Mouse (Mus musculus) heart, postnatal 0 days (tissue): Measurements from ENCODE around the gene Mms19. TPM values are rescaled to one million over a fixed set of nuclear protein-coding genes. Genes with fewer than 3 reads are reported as not detected.

Experiments used
- ATAC-seq: fragments of 200-750 bp; cut with Nextera tagmentation; 2 replicates; pipeline ENCODE4 v1.8.0; 2017; ENCODE audit warnings: low read depth, moderate number of reproducible peaks, moderate library complexity; ENCODE audit not compliant: insufficient read depth
- DNase-seq: peaks from one replicate; pipeline ENCODE4 v3.0.0-alpha.2; 2016; ENCODE audit warnings: low spot score
- H3K27ac ChIP-seq: fragments of 300-500 bp; sonication (generic); 2 replicates; pipeline ENCODE4 v1.5.1; 2014; ENCODE audit warnings: low read depth, mild to moderate bottlenecking
- H3K27me3 ChIP-seq: fragments of 300-500 bp; sonication (generic); 2 replicates; pipeline ENCODE4 v1.6.1; 2014; ENCODE audit warnings: low read length, mixed read lengths; ENCODE audit not compliant: control insufficient read depth, insufficient read depth
- H3K36me3 ChIP-seq: fragments of 300-500 bp; sonication (generic); replicated peaks from 2 replicates; pipeline ENCODE4 v1.6.1; 2014; ENCODE audit warnings: low read length, mixed read lengths; ENCODE audit not compliant: control insufficient read depth, insufficient read depth
- H3K4me1 ChIP-seq: fragments of 300-500 bp; sonication (generic); 2 replicates; pipeline ENCODE4 v1.6.1; 2014; ENCODE audit warnings: antibody characterized with exemption; ENCODE audit not compliant: control insufficient read depth, insufficient read depth
- H3K4me2 ChIP-seq: fragments of 300-500 bp; sonication (generic); 2 replicates; pipeline ENCODE4 v1.6.1; 2014; ENCODE audit warnings: low read depth, mild to moderate bottlenecking, low read length, moderate library complexity
- H3K4me3 ChIP-seq: fragments of 300-500 bp; sonication (generic); 2 replicates; pipeline ENCODE4 v1.5.1; 2014; ENCODE audit warnings: low read depth, low read length
- H3K9ac ChIP-seq: fragments of 300-500 bp; sonication (generic); replicated peaks from 2 replicates; pipeline ENCODE4 v1.6.1; 2014; ENCODE audit warnings: low read depth, low read length, mixed read lengths
- H3K9me3 ChIP-seq: fragments of 300-500 bp; sonication (generic); replicated peaks from 2 replicates; pipeline ENCODE4 v1.6.1; 2016; ENCODE audit warnings: low read length; ENCODE audit not compliant: control insufficient read depth
- CTCF ChIP-seq: IDR thresholded peaks from 2 replicates; pipeline ENCODE4 v1.5.1; 2016; ENCODE audit warnings: antibody characterized with exemption, control low read depth, low read depth
- EP300 ChIP-seq: IDR thresholded peaks from 2 replicates; pipeline ENCODE4 v1.6.1; 2016; ENCODE audit warnings: antibody characterized with exemption, low read depth
- WGBS: fragments of 180-500 bp; shearing (Covaris S2); extraction: QIAGEN DNeasy Blood & Tissue Kit; methylation state at CpG from one replicate; pipeline ENCODE4 v1.1.7; 2014; 5-methylcytosine and 5-hydroxymethylcytosine counted together
- polyA plus RNA-seq: library from polyadenylated mRNA; unstranded; fragments of >200 nt; fragmentation: Nextera tagmentation; extraction: Ambion mirVana; gene quantifications from 2 replicates; pipeline ENCODE4 v1.2.1, GENCODE M21; 2015
- total RNA-seq: library from RNA; depleted of rRNA; stranded (reverse); fragments of >200 nt; gene quantifications from 2 replicates; pipeline ENCODE4 v1.2.3, GENCODE M21; 2014; ENCODE audit warnings: low replicate concordance

The Mms19 gene
- total and polyA plus RNA-seq, 2 experiments from 2014 or later, result 11.5 to 34.9 TPM

DNA sequence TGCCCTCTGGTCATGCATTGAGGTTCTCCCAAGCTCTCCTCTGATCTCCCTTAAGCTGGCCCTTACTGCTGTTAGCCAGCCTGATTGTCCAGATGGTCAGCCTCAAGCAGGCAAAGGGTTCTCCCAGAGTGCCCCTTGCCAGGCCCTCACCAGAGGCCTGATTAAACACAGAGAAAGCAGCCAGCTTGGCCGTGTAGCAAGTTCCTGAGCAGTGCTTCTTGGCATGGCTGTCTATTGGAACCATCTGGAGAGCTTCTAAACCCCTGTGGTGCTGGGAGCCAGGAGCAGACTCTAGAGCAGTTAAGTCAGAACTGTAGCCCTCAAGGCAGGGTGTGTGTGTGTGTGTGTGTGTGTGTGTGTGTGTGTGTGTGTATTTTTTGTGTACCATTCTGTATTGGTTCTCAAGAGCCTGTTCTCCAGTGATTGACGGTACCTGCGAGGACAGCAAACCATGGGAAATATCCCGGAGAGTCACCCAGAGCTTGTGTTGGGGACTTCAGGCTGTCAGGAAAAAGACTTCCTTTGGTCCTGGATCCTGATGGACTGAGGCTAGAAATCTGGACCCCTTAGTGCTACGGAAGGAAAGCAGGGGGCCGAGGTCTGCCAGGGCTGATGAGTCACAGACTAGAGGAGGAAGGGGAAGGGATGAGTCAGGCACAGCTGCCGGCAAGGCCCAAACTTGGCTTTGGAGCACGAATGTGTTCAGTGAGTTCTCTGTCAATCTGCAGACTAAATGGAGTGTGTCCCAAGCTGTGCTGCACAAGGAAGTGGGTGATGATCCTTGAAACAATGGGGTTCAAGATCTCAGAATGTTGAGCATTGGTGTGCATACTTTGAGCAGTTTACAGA is 36.7 kb upstream of the Mms19 start:
- Histone ChIP-seq H3K9ac (no peak overlapping the region), H3K36me3 (no peaks in the 10 kb centered on the region; the same call in 1 of the 2 replicates), H3K27ac (peak overlapping the region; percentile 82), H3K9me3 (no peaks in the 10 kb centered on the region), H3K27me3 (no peaks in the 10 kb centered on the region), H3K4me3 (no peak overlapping the region), H3K4me1 (peaks cover 48% of the 10 kb centered on the region), H3K4me2 (no peak overlapping the region)
- 38% methylated on average over 8 of the region's 8 CpGs for WGBS
- TF ChIP-seq EP300, result no peak
- TF ChIP-seq CTCF, result no peak
- peak; percentile 83 for DNase-seq
- peak; percentile 75 for ATAC-seq

DNA sequence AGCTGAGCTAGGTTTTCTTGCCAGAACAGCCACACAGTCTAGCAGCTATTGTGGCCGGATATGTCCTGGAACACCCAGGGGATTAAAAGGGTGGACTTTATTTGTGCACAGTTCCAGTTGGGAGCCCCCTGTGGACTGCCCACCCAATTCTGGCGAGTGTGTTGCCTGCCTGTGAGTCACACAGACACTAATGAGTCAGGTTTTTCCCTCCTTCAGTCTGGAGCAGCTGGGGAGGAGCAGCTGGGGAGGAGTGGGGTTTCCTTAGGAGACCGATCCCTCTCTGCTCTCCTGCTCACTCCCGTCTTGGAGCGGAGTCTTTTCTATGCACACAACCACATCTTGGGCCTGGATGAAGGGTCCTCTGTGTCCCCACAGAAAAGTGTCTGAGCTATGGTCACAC is 35.9 kb upstream of the Mms19 start:
- H3K36me3 ChIP-seq, result peaks cover 3% of the 10 kb centered on the region; the same call in 1 of the 2 replicates
- 58% methylated on average over 5 of the region's 5 CpGs for WGBS
- H3K4me3 ChIP-seq, result no peak overlapping the region
- DNase-seq, result no peak
- peaks cover 40% of the 10 kb centered on the region for H3K4me1 ChIP-seq
- no peaks in the 10 kb centered on the region for H3K9me3 ChIP-seq
- ATAC-seq, result no peak
- peak overlapping the region; percentile 82 for H3K27ac ChIP-seq
- H3K4me2 ChIP-seq, result no peak overlapping the region
- TF ChIP-seq EP300 (no peak), CTCF (no peak)
- no peak overlapping the region for H3K9ac ChIP-seq
- no peaks in the 10 kb centered on the region for H3K27me3 ChIP-seq

DNA sequence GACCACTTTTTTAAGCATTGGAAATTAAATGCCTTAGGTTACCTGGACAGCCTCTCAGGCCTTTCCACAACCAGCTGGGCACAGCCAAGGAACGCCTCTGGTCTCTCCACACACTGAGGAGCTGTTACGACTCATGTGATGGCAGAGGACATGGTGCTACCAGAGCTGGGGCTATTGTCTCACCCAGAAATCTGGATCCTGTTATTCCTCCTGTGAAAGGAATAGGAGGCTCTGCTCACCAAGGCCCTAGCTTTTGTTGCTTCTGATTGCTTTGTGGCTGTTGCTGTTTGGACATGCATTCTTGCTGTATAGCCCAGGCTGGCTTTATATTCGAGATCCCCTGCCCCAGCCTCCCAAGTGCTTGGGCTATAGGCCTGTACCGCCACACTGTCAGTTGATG is 35.3 kb upstream of the Mms19 start:
- Histone ChIP-seq H3K9ac (no peak overlapping the region), H3K27me3 (no peaks in the 10 kb centered on the region), H3K9me3 (no peaks in the 10 kb centered on the region), H3K4me3 (no peak overlapping the region), H3K36me3 (peaks cover 7% of the 10 kb centered on the region; the same call in 1 of the 2 replicates), H3K4me1 (peaks cover 34% of the 10 kb centered on the region), H3K4me2 (no peak overlapping the region), H3K27ac (peak overlapping the region; percentile 82)
- WGBS, result 80% methylated on average over 4 of the region's 4 CpGs
- ATAC-seq (no peak), DNase-seq (no peak)
- TF ChIP-seq EP300 (no peak), CTCF (no peak)

DNA sequence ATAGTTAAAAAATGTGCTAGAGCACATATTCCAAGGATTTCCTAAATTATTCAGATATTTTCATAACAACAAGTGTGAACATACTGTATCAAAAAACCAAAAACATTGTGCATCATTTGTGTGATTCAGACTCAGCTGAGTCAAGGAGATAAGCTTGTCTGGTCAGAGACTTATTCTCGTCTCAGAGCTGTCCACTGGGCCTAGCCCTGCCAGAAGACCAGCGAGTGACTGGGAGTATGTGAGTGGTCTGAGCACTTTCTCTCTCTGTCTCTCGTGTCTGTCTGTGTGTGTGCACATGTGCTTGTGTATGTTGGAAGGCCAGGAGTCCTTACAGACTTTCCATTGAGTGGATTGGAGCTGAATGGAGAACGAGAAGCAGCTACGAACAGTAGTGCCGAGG is 34.0 kb upstream of the Mms19 start:
- TF ChIP-seq EP300 (no peak), CTCF (no peak)
- Histone ChIP-seq H3K9ac (no peak overlapping the region), H3K4me3 (no peak overlapping the region), H3K27ac (no peak overlapping the region), H3K36me3 (peaks cover 7% of the 10 kb centered on the region; the same call in 1 of the 2 replicates), H3K9me3 (no peaks in the 10 kb centered on the region), H3K4me1 (peaks cover 30% of the 10 kb centered on the region), H3K4me2 (no peak overlapping the region), H3K27me3 (no peaks in the 10 kb centered on the region)
- 70% methylated on average over 6 of the region's 6 CpGs for WGBS
- ATAC-seq, result no peak
- no peak for DNase-seq

DNA sequence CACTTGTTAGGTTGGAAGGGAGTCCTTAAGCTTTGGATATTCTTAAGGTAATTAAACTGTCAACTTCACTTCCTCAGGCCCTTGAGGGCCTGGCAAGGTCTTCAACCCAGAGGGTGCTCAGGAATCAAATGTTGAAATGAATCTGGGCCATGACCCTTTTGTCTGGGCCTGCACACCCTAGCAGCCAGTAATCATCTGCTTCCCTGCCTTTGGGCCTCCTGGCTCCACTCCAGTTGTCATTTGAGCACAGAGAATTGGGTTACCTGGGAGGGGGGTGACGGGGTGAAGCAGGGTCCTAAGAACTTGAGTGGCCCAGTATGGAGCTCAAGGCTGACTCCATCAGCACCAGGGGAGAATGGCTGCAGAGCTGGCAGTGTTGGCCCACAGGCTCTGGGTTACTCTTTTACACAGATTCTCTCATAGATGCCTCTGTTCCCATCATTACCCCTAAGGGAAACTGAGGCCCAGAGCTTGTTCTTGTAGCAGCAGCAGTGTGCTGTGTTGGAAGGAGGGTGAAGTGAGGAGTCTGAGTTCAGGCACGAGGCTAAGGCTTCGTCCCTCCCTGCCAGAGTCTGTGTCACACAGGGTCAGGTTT is 33.4 kb upstream of the Mms19 start:
- H3K4me1 ChIP-seq, result peaks cover 26% of the 10 kb centered on the region
- H3K27me3 ChIP-seq, result no peaks in the 10 kb centered on the region
- WGBS, result 88% methylated on average over 3 of the region's 3 CpGs
- ATAC-seq (no peak), DNase-seq (no peak)
- TF ChIP-seq CTCF (no peak), EP300 (no peak)
- no peaks in the 10 kb centered on the region for H3K9me3 ChIP-seq
- no peak overlapping the region for H3K27ac ChIP-seq
- no peak overlapping the region for H3K9ac ChIP-seq
- H3K36me3 ChIP-seq, result 0 out of 2 replicates have a peak, but pooled peaks cover 7% of the 10 kb centered on the region
- H3K4me2 ChIP-seq, result no peak overlapping the region
- H3K4me3 ChIP-seq, result no peak overlapping the region

DNA sequence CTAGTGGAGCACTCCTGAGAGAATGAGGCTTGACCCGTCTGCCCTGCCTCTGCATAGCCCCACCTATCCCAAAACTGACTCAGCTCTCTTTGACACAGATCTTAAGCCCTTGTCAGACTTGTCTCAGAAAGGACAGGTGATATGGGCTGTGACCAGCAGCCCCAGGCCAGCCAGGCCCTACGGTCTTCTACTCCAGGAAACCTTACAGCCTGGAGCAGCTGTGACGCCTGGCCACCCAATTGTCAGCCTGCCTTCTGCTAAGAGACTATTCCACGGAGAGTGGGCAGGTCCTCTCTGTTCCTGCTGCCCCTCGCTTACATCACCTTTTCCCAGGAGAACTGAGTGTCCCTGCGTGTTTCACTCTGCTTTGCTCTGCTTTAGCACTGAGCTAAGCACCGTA is 30.2 kb upstream of the Mms19 start:
- ATAC-seq, result no peak
- H3K4me2 ChIP-seq, result no peak overlapping the region
- 91% methylated on average over 7 of the region's 7 CpGs for WGBS

More for the DNA sequence above, 30.2 kb upstream of the Mms19 start:
- Histone ChIP-seq H3K9me3 (no peaks in the 10 kb centered on the region), H3K9ac (no peak overlapping the region), H3K4me1 (peaks cover 25% of the 10 kb centered on the region), H3K36me3 (0 out of 2 replicates have a peak, but pooled peaks cover 7% of the 10 kb centered on the region), H3K4me3 (no peak overlapping the region), H3K27ac (no peak overlapping the region), H3K27me3 (no peaks in the 10 kb centered on the region)
- no peak for DNase-seq
- TF ChIP-seq EP300 (no peak), CTCF (no peak)
